Mouse (Mus musculus) G1E (cell line): ENCODE results near the gene Fam104a.

ENCODE experiments used
- CTCF ChIP-seq: IDR thresholded peaks from 2 replicates; pipeline ENCODE4 v1.5.1; 2012; ENCODE audit warnings: low read depth, low read length, inconsistent platforms, mixed read lengths
- GATA1 ChIP-seq: IDR thresholded peaks from 2 replicates; pipeline ENCODE4 v1.6.1; 2012; ENCODE audit warnings: borderline replicate concordance, low read length, inconsistent platforms, mixed read lengths
- GATA2 ChIP-seq: IDR thresholded peaks from 2 replicates; pipeline ENCODE4 v1.6.1; 2012; ENCODE audit warnings: low read depth, low read length, inconsistent platforms, borderline replicate concordance
- POLR2AphosphoS5 ChIP-seq: IDR thresholded peaks from 2 replicates; pipeline ENCODE4 v1.6.1; 2012; ENCODE audit warnings: low read depth, low read length, inconsistent platforms; ENCODE audit not compliant: insufficient replicate concordance
- TAL1 ChIP-seq: conservative IDR thresholded peaks from 2 replicates; pipeline ENCODE4 v1.6.1; 2012; ENCODE audit warnings: low read depth, low read length, inconsistent platforms, mixed read lengths

GRCm38 (mm10) chr11:113656511-113656932, 27.4 kb downstream of the Fam104a start:
- TF ChIP-seq CTCF (no peak), POLR2AphosphoS5 (no peak), GATA1 (no peak), GATA2 (no peak), TAL1 (no peak)
